Mouse (Mus musculus) olfactory bulb, adult 2 months (tissue): ENCODE data around the gene Tigd3.

Experiments
- CTCF ChIP-seq: fragments of 200-500 bp; IDR thresholded peaks from 2 replicates; pipeline ENCODE4 v1.5.1; 2012; ENCODE audit warnings: low read depth, mild to moderate bottlenecking, low read length, moderate library complexity; ENCODE audit not compliant: insufficient read depth
- POLR2A ChIP-seq: fragments of 200-500 bp; IDR thresholded peaks from 2 replicates; pipeline ENCODE4 v1.6.1; 2012; ENCODE audit warnings: mild to moderate bottlenecking, low read depth, low read length, moderate library complexity; ENCODE audit not compliant: insufficient read depth

GRCm38 (mm10) chr19:5881155-5881554 lies 12.8 kb downstream of the Tigd3 start:
- TF ChIP-seq CTCF (no peak), POLR2A (no peak)
